Mouse (Mus musculus) heart, adult 2 months (tissue): Measurements from ENCODE around the gene Lrrc31.

Source experiments
- CTCF ChIP-seq: fragments of 200-600 bp; IDR thresholded peaks from 2 replicates; pipeline ENCODE4 v1.8.1; 2022; ENCODE audit warnings: antibody characterized with exemption, mild to moderate bottlenecking, moderate library complexity
- EP300 ChIP-seq: fragments of 200-500 bp; IDR thresholded peaks from 2 replicates; pipeline ENCODE4 v1.6.1; 2011; ENCODE audit warnings: low read depth, low read length, control low read depth; ENCODE audit not compliant: insufficient read depth
- POLR2A ChIP-seq: fragments of 200-500 bp; IDR thresholded peaks from 2 replicates; pipeline ENCODE4 v1.6.1; 2011; ENCODE audit warnings: mild to moderate bottlenecking, low read depth, low read length, control low read depth; ENCODE audit not compliant: insufficient read depth

DNA sequence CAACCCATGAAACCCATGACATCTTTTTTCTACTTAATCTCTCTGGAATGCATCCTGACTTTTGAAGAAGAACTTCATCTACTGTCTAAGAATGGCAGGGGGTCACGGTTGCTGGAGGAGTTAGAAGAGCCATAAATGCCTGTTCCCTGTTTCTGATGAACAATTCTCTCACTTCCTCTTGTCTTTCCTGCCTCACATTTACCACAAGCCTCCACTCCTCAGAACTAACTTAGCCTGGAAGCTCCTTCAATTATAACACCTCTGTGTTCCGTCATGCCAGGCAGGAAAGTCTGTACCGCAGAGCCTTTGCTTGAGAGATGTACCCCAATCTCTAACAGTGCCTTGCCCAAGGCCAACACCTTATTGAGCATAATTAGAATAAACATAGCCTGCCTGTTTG lies 19.0 kb upstream of the Lrrc31 start:
- no peak for TF ChIP-seq POLR2A
- TF ChIP-seq CTCF = no peak
- TF ChIP-seq EP300 = no peak
